Mouse (Mus musculus) limb, embryonic 12.5 days (tissue): ENCODE measurements around the gene Camkmt. TPM values are rescaled to one million over a fixed set of nuclear protein-coding genes. Genes with fewer than 3 reads are reported as not detected.

Experiments used
- ATAC-seq: fragments of 200-750 bp; cut with Nextera tagmentation; 2 replicates; pipeline ENCODE4 v1.8.0; 2017; ENCODE audit warnings: low read depth, moderate TSS enrichment; ENCODE audit not compliant: insufficient number of reproducible peaks, insufficient read depth, low FRiP score, low TSS enrichment
- H3K27ac ChIP-seq: fragments of 300-500 bp; sonication (generic); 2 replicates; pipeline ENCODE4 v1.5.1; 2016; ENCODE audit warnings: mild to moderate bottlenecking, moderate library complexity
- H3K27me3 ChIP-seq: fragments of 300-500 bp; sonication (generic); 2 replicates; pipeline ENCODE4 v1.6.1; 2016; ENCODE audit warnings: mild to moderate bottlenecking, moderate library complexity
- H3K36me3 ChIP-seq: fragments of 300-500 bp; sonication (generic); 2 replicates; pipeline ENCODE4 v1.6.1; 2016; ENCODE audit warnings: mild to moderate bottlenecking, moderate library complexity
- H3K4me1 ChIP-seq: fragments of 300-500 bp; sonication (generic); replicated peaks from 2 replicates; pipeline ENCODE4 v1.6.1; 2016
- H3K4me2 ChIP-seq: fragments of 300-500 bp; sonication (generic); 2 replicates; pipeline ENCODE4 v1.6.1; 2016; ENCODE audit warnings: mild to moderate bottlenecking, moderate library complexity
- H3K4me3 ChIP-seq: fragments of 300-500 bp; sonication (generic); replicated peaks from 2 replicates; pipeline ENCODE4 v1.5.1; 2016; ENCODE audit warnings: mild to moderate bottlenecking
- H3K9ac ChIP-seq: fragments of 300-500 bp; sonication (generic); replicated peaks from 2 replicates; pipeline ENCODE4 v1.6.1; 2016; ENCODE audit warnings: mild to moderate bottlenecking, moderate library complexity
- H3K9me3 ChIP-seq: fragments of 300-500 bp; sonication (generic); 2 replicates; pipeline ENCODE4 v1.6.1; 2016; ENCODE audit warnings: mild to moderate bottlenecking, moderate library complexity
- WGBS: fragments of 180-500 bp; shearing (Covaris S2); methylation state at CpG from one replicate; pipeline ENCODE4 v1.1.7; 2016; 5-methylcytosine and 5-hydroxymethylcytosine counted together
- polyA plus RNA-seq: library from polyadenylated mRNA; unstranded; fragments of >200 nt; fragmentation: Nextera tagmentation; extraction: Ambion mirVana; gene quantifications from 2 replicates; pipeline ENCODE4 v1.2.1, GENCODE M21; 2016

Camkmt gene
- polyA plus RNA-seq, 1 experiment from 2014 or later = 14.3 TPM

GRCm38 (mm10) chr17:85142495-85143111, 52.3 kb downstream of the Camkmt start:
- Histone ChIP-seq H3K27ac (no peak overlapping the region), H3K36me3 (no peaks in the 10 kb centered on the region), H3K4me2 (no peak overlapping the region), H3K4me3 (no peak overlapping the region), H3K4me1 (no peaks in the 10 kb centered on the region; the same call in 1 of the 2 replicates), H3K27me3 (no peaks in the 10 kb centered on the region), H3K9me3 (no peaks in the 10 kb centered on the region), H3K9ac (no peak overlapping the region)
- no peak for ATAC-seq
- WGBS = 48% methylated on average over 5 of the region's 5 CpGs

- no peak overlapping the region for H3K9ac ChIP-seq
- H3K4me3 ChIP-seq = no peak overlapping the region
- no peaks in the 10 kb centered on the region for H3K36me3 ChIP-seq
- no peak overlapping the region for H3K27ac ChIP-seq
- no peak for ATAC-seq
- H3K9me3 ChIP-seq = no peaks in the 10 kb centered on the region
- WGBS = 91% methylated on average over 6 of the region's 6 CpGs
- no peaks in the 10 kb centered on the region for H3K27me3 ChIP-seq
- H3K4me2 ChIP-seq = no peak overlapping the region
- no peaks in the 10 kb centered on the region; the same call in 1 of the 2 replicates for H3K4me1 ChIP-seq
These were observed 53.8 kb downstream of the Camkmt start for GRCm38 (mm10) chr17:85144141-85144540.

DNA sequence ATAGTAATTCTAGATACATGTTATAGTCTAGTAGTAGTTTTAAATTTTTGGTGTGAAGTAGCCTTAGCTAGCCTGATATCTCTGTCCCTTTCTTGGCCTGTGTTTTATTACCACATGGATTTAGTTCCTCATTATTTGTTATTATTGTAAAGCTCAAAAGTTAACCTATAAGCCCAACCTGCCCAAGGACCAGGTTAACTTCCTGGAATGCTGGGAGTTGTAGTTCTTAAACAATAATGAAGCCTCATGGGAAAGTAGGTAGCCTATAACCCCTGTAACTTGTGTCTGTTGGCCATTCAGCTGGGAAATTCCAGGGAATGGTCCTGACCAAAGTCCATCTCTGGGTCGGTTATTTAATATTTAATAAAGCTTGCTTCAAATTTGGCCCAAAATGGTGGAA, 58.0 kb downstream of the Camkmt start:
- Histone ChIP-seq H3K36me3 (no peaks in the 10 kb centered on the region), H3K9me3 (no peaks in the 10 kb centered on the region), H3K27me3 (no peaks in the 10 kb centered on the region), H3K4me2 (no peak overlapping the region), H3K27ac (no peak overlapping the region), H3K4me1 (no peaks in the 10 kb centered on the region), H3K4me3 (no peak overlapping the region), H3K9ac (no peak overlapping the region)
- ATAC-seq = no peak
- WGBS = 77% methylated on average over 1 of the region's 1 CpGs

- ATAC-seq = no peak
- H3K4me2 ChIP-seq = no peak overlapping the region
- no peaks in the 10 kb centered on the region for H3K36me3 ChIP-seq
- H3K4me1 ChIP-seq = no peaks in the 10 kb centered on the region
- H3K27ac ChIP-seq = no peak overlapping the region
- no peak overlapping the region for H3K4me3 ChIP-seq
- H3K27me3 ChIP-seq = no peaks in the 10 kb centered on the region
- no peak overlapping the region for H3K9ac ChIP-seq
- WGBS = 15% methylated on average over 3 of the region's 3 CpGs
- no peaks in the 10 kb centered on the region for H3K9me3 ChIP-seq
These were observed 58.9 kb downstream of the Camkmt start for GRCm38 (mm10) chr17:85149211-85149738.

DNA sequence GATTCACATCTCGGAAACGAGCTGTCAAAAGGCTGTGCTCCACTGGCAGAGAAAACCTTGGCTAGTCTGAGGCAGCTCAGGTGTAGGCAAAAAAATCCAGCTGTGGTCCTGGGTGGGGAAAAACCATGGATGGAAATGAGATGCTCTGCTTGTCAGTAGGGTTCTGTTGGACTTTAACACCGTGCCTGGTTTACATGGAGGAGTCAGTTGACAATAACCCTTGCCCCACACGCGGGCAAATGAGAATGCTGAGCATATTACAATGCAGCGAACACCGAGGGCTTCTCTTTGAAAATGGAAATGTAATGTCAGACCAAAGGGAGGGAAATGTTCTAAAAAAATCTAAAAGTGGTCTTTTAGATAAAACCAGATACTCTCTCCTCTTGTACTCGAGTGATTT, 60.9 kb downstream of the Camkmt start:
- Histone ChIP-seq H3K9ac (no peak overlapping the region), H3K27ac (no peak overlapping the region), H3K4me2 (no peak overlapping the region), H3K27me3 (no peaks in the 10 kb centered on the region), H3K36me3 (no peaks in the 10 kb centered on the region), H3K4me1 (no peaks in the 10 kb centered on the region), H3K9me3 (no peaks in the 10 kb centered on the region), H3K4me3 (no peak overlapping the region)
- ATAC-seq = no peak
- 65% methylated on average over 8 of the region's 8 CpGs for WGBS

GRCm38 (mm10) chr17:85158202-85158601, 67.8 kb downstream of the Camkmt start:
- no peaks in the 10 kb centered on the region for H3K36me3 ChIP-seq
- no peak for ATAC-seq
- 75% methylated on average over 4 of the region's 4 CpGs for WGBS
- no peak overlapping the region for H3K9ac ChIP-seq
- no peaks in the 10 kb centered on the region for H3K27me3 ChIP-seq
- H3K4me3 ChIP-seq = no peak overlapping the region
- H3K27ac ChIP-seq = no peak overlapping the region
- no peaks in the 10 kb centered on the region for H3K9me3 ChIP-seq
- H3K4me2 ChIP-seq = no peak overlapping the region
- no peaks in the 10 kb centered on the region for H3K4me1 ChIP-seq

DNA sequence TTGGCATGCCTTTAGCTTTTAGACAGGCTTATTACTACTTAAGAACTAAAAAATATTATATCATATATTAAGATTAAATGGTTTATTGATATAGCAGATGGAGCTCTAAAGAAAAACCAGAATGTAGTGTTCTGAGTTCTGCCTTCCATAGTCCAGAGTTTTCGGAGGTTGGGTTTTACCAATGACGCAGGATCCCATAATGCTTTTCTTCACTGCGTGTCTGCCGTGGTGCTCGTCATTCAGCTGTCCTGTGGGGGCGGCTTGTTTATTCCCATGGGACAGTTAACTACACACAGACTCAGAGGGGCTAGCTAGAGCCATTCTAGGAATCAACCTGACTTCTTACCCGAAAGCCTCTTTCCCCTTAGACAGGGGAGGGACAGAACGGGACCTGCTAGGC, 69.2 kb downstream of the Camkmt start:
- H3K9me3 ChIP-seq = no peaks in the 10 kb centered on the region
- no peaks in the 10 kb centered on the region for H3K36me3 ChIP-seq
- 79% methylated on average over 8 of the region's 8 CpGs for WGBS
- no peak overlapping the region for H3K9ac ChIP-seq
- H3K27me3 ChIP-seq = no peaks in the 10 kb centered on the region
- no peak overlapping the region for H3K4me2 ChIP-seq
- ATAC-seq = no peak
- no peaks in the 10 kb centered on the region for H3K4me1 ChIP-seq
- no peak overlapping the region for H3K27ac ChIP-seq
- H3K4me3 ChIP-seq = no peak overlapping the region

GRCm38 (mm10) chr17:85160786-85161185, 70.4 kb downstream of the Camkmt start:
- Histone ChIP-seq H3K27ac (no peak overlapping the region), H3K4me2 (no peak overlapping the region), H3K4me1 (no peaks in the 10 kb centered on the region), H3K9ac (no peak overlapping the region), H3K27me3 (no peaks in the 10 kb centered on the region), H3K36me3 (no peaks in the 10 kb centered on the region), H3K4me3 (no peak overlapping the region), H3K9me3 (no peaks in the 10 kb centered on the region)
- 86% methylated on average over 8 of the region's 8 CpGs for WGBS
- ATAC-seq = no peak

GRCm38 (mm10) chr17:85162569-85163271, 72.4 kb downstream of the Camkmt start:
- 83% methylated on average over 7 of the region's 7 CpGs for WGBS
- H3K36me3 ChIP-seq = no peaks in the 10 kb centered on the region
- no peaks in the 10 kb centered on the region for H3K27me3 ChIP-seq
- no peak overlapping the region for H3K9ac ChIP-seq
- H3K9me3 ChIP-seq = no peaks in the 10 kb centered on the region
- H3K4me3 ChIP-seq = no peak overlapping the region
- no peaks in the 10 kb centered on the region for H3K4me1 ChIP-seq
- H3K27ac ChIP-seq = no peak overlapping the region
- ATAC-seq = no peak
- H3K4me2 ChIP-seq = no peak overlapping the region

DNA sequence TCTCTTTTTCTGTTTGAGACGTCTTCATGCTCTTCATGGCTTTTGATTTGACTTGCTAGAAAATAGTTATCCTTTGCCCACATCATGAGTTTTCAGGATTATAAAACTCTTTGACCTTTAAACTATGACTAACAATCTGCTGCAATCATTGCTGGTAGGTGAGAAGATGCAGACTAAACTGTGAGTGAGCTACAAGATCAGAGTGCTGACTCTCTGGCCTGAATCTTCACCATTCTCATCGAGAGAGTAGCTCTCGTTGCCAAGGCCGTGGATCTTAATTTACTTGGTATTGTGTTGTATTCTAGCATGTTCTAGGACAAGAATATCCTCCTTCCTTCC, 72.9 kb downstream of the Camkmt start:
- Histone ChIP-seq H3K4me3 (no peak overlapping the region), H3K27ac (no peak overlapping the region), H3K4me1 (no peaks in the 10 kb centered on the region), H3K4me2 (no peak overlapping the region), H3K9me3 (no peaks in the 10 kb centered on the region), H3K9ac (no peak overlapping the region), H3K36me3 (no peaks in the 10 kb centered on the region), H3K27me3 (no peaks in the 10 kb centered on the region)
- no peak for ATAC-seq
- WGBS = 85% methylated on average over 4 of the region's 4 CpGs

GRCm38 (mm10) chr17:85168761-85169160, 78.4 kb downstream of the Camkmt start:
- no peaks in the 10 kb centered on the region for H3K36me3 ChIP-seq
- H3K4me3 ChIP-seq = no peak overlapping the region
- no peaks in the 10 kb centered on the region for H3K27me3 ChIP-seq
- no peaks in the 10 kb centered on the region for H3K9me3 ChIP-seq
- no peak overlapping the region for H3K9ac ChIP-seq
- H3K4me2 ChIP-seq = no peak overlapping the region
- H3K27ac ChIP-seq = no peak overlapping the region
- no peak for ATAC-seq
- 91% methylated on average over 2 of the region's 2 CpGs for WGBS
- no peaks in the 10 kb centered on the region for H3K4me1 ChIP-seq
